Mouse (Mus musculus) T-helper 1 cell (primary cell): Measurements from ENCODE around the gene Zfp345.
"Not testable (repeated sequence)": the region's sequence is repeated elsewhere in the genome, so short reads cannot be mapped to it uniquely, and the experiment has no call there.

Experiments used
- in situ Hi-C: fragments of 300-600 bp; cut with MboI, MseI; formaldehyde crosslinking; loops from one replicate; pipeline ENCODE4 v1.15.1; 2025; ENCODE audit warnings: high pct_unique_total_duplicates

Zfp345 gene

GRCm38 (mm10) chr2:150484939-150485778 is at the start of gene Zfp345:
Gene Zfp345, minus strand, starts transcription at chr2:150485091.
- in situ Hi-C loops: not testable (repeated sequence)

GRCm38 (mm10) chr2:150525703-150526207 is 40.9 kb upstream of the Zfp345 start:
- in situ Hi-C loops: no loop called here

- in situ Hi-C loops: no loop called here
These were observed 27.9 kb upstream of the Zfp345 start for GRCm38 (mm10) chr2:150512837-150513236.

- in situ Hi-C loops: not testable (repeated sequence)
These were observed 15.5 kb upstream of the Zfp345 start for GRCm38 (mm10) chr2:150500124-150500973.

- in situ Hi-C loops: no loop called here
These were observed 8.1 kb upstream of the Zfp345 start for GRCm38 (mm10) chr2:150493031-150493430.

- in situ Hi-C loops: loop anchor here (5.0 kb wide), 1 partner anchor 89 kb away; the partner anchor contains the start of gene 3300002I08Rik
These were observed 33.5 kb downstream of the Zfp345 start, which contains the start of gene Zfp442 for GRCm38 (mm10) chr2:150451180-150451919. Gene Zfp442, minus strand, starts transcription at chr2:150451486.

- in situ Hi-C loops: not testable (repeated sequence)
These were observed 45.8 kb downstream of the Zfp345 start for GRCm38 (mm10) chr2:150439084-150439483.
